Mouse (Mus musculus) cortical plate, adult 2 months (tissue): ENCODE data around the gene Susd6.

Source experiments
- CTCF ChIP-seq: fragments of 200-500 bp; IDR thresholded peaks from 2 replicates; pipeline ENCODE4 v1.5.1; 2011; ENCODE audit warnings: mild to moderate bottlenecking, control low read depth, low read length; ENCODE audit not compliant: insufficient read depth; ENCODE audit errors: extremely low read depth
- POLR2A ChIP-seq: fragments of 200-500 bp; IDR thresholded peaks from 2 replicates; pipeline ENCODE4 v1.6.1; 2011; ENCODE audit warnings: mild to moderate bottlenecking, low read length, control low read depth; ENCODE audit not compliant: insufficient read depth; ENCODE audit errors: extremely low read depth

DNA sequence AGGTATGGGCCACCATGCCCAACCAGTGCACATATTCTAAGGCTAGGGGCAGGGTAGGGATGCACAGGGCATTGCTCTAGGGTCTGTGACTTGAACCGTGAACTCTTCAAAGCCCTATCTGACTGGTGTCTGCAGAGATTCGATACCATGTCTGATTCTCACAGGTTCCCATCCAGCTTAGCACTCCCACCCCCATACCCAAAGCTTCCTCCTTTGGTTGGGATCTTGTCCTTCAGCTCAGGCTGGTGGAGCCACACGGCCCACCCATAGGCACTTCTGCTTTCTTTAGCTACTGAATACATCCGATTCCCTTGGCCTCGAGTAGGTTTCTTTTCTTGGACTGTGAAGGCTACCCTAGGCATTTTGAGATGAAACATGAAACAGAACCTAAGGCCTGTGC is 5.3 kb upstream of the Susd6 start:
- no peak for TF ChIP-seq CTCF
- no peak for TF ChIP-seq POLR2A
